Mouse (Mus musculus) embryonic facial prominence, embryonic 14.5 days (tissue): ENCODE measurements around the gene Spns1. TPM values are rescaled to one million over a fixed set of nuclear protein-coding genes. Genes with fewer than 3 reads are reported as not detected.

Experiments used
- ATAC-seq: fragments of 200-750 bp; cut with Nextera tagmentation; 2 replicates; pipeline ENCODE4 v1.8.0; 2017; ENCODE audit warnings: low read depth, moderate number of reproducible peaks, moderate TSS enrichment
- DNase-seq: peaks from one replicate; pipeline ENCODE4 v3.0.0-alpha.2; 2015; ENCODE audit warnings: low spot score
- H3K27ac ChIP-seq: fragments of 300-500 bp; sonication (generic); replicated peaks from 2 replicates; pipeline ENCODE4 v1.5.1; 2014; ENCODE audit warnings: low read depth, mild to moderate bottlenecking, low read length, moderate library complexity
- H3K27me3 ChIP-seq: fragments of 300-500 bp; sonication (generic); replicated peaks from 2 replicates; pipeline ENCODE4 v1.6.1; 2014; ENCODE audit warnings: low read length; ENCODE audit not compliant: control insufficient read depth, insufficient read depth
- H3K36me3 ChIP-seq: fragments of 300-500 bp; sonication (generic); 2 replicates; pipeline ENCODE4 v1.6.1; 2014; ENCODE audit warnings: low read length, mixed read lengths; ENCODE audit not compliant: control insufficient read depth, insufficient read depth
- H3K4me1 ChIP-seq: fragments of 300-500 bp; sonication (generic); 2 replicates; pipeline ENCODE4 v1.6.1; 2014; ENCODE audit warnings: antibody characterized with exemption, low read length; ENCODE audit not compliant: control insufficient read depth, insufficient read depth
- H3K4me2 ChIP-seq: fragments of 300-500 bp; sonication (generic); 2 replicates; pipeline ENCODE4 v1.6.1; 2014; ENCODE audit warnings: low read depth, mild to moderate bottlenecking, low read length, moderate library complexity, mixed read lengths
- H3K4me3 ChIP-seq: fragments of 300-500 bp; sonication (generic); 2 replicates; pipeline ENCODE4 v1.5.1; 2014; ENCODE audit warnings: low read depth, mild to moderate bottlenecking, low read length
- H3K9ac ChIP-seq: fragments of 300-500 bp; sonication (generic); 2 replicates; pipeline ENCODE4 v1.6.1; 2014; ENCODE audit warnings: low read depth, mild to moderate bottlenecking, low read length, moderate library complexity, mixed read lengths
- H3K9me3 ChIP-seq: fragments of 300-500 bp; sonication (generic); 2 replicates; pipeline ENCODE4 v1.6.1; 2016; ENCODE audit warnings: low read length; ENCODE audit not compliant: control insufficient read depth
- WGBS: fragments of 180-500 bp; shearing (Covaris S2); extraction: QIAGEN DNeasy Blood & Tissue Kit; methylation state at CpG from one replicate; pipeline ENCODE4 v1.1.7; 2014; 5-methylcytosine and 5-hydroxymethylcytosine counted together
- polyA plus RNA-seq: library from polyadenylated mRNA; unstranded; fragments of >200 nt; fragmentation: Nextera tagmentation; extraction: Ambion mirVana; gene quantifications from 2 replicates; pipeline ENCODE4 v1.2.1, GENCODE M21; 2014

The Spns1 gene
- polyA plus RNA-seq, 1 experiment from 2014 or later = 40.4 TPM

DNA sequence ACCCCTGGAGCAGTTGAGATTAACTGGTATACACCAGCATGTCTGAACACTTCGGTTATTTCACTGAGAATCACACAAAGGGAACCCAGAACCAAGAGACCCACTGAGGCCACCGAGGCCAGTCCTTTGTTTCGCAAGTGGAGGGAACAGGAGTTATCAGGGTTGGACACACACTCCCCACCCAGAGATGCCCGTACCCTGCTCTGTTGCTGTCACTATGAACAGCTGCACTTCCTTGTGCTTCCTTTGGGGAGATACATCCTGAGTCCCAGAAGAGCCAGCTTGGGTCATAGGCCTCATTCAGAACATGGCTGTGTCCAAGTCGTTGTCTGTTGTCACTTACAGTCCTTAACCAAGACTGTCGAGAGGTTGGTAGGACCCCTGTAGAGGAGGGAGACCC is 14.2 kb downstream of the Spns1 start:
- no peak for DNase-seq
- no peak overlapping the region for H3K4me3 ChIP-seq

DNA sequence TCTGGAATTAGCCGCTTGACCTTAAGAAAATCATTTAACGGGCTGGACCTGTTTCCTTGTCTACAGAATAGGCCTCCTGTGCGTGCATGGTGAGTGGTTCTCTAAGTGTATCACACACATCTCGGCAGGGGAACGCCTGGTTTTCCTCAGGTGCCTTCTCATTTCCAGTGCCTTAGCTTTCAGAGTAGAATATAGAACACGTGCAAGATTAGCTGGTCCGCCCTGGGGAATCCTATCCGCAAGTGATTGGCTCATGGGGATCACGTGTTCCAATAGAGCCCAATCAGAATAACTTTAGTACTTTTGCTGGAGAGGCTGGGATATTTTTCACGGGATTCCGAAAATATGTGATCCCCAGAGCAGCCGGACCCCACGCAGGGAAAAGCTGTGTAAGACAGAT is 18.2 kb downstream of the Spns1 start:
- Histone ChIP-seq H3K4me1 (no peaks in the 10 kb centered on the region), H3K4me2 (no peak overlapping the region; the same call in 1 of the 2 replicates), H3K27me3 (no peaks in the 10 kb centered on the region), H3K9me3 (no peaks in the 10 kb centered on the region), H3K27ac (no peak overlapping the region), H3K36me3 (no peaks in the 10 kb centered on the region), H3K9ac (no peak overlapping the region), H3K4me3 (no peak overlapping the region)
- WGBS = 73% methylated on average over 13 of the region's 13 CpGs
- peak; percentile 26 for DNase-seq
- no peak for ATAC-seq

More for the DNA sequence above, 14.2 kb downstream of the Spns1 start:
- 83% methylated on average over 6 of the region's 6 CpGs for WGBS
- no peak for ATAC-seq
- Histone ChIP-seq H3K27ac (no peak overlapping the region), H3K9me3 (no peaks in the 10 kb centered on the region), H3K4me2 (no peak overlapping the region), H3K9ac (no peak overlapping the region), H3K36me3 (no peaks in the 10 kb centered on the region), H3K27me3 (no peaks in the 10 kb centered on the region), H3K4me1 (no peaks in the 10 kb centered on the region)

- no peak for DNase-seq
- no peak overlapping the region for H3K4me3 ChIP-seq
- H3K9me3 ChIP-seq = no peaks in the 10 kb centered on the region
- WGBS = 92% methylated on average over 9 of the region's 9 CpGs
- no peak overlapping the region for H3K27ac ChIP-seq
- ATAC-seq = no peak
- H3K27me3 ChIP-seq = no peaks in the 10 kb centered on the region
- no peaks in the 10 kb centered on the region for H3K36me3 ChIP-seq
- H3K4me1 ChIP-seq = no peaks in the 10 kb centered on the region
- no peak overlapping the region for H3K4me2 ChIP-seq
- H3K9ac ChIP-seq = no peak overlapping the region
Measured at GRCm38 (mm10) chr7:126358413-126358812, 18.8 kb downstream of the Spns1 start.

DNA sequence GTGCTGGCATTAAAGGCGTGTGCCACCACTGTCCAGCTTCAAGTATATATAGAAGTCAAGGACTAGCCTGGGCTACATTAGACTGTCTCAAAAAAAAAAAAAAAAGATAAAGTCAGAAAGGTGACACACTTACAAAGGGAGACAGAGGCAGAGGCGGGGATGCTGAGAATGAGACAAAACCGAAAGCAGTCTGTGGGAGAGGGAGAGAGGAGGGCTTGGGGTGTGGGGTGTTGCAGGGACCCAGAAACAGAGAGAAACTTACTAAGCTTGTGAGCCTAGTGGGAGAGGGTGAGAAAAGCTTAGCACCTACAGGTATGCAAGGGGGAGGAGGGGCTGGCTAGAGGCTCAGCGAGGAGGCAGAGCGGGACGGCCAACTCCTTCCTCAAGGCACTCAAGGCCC is 19.4 kb downstream of the Spns1 start:
- H3K27me3 ChIP-seq = no peaks in the 10 kb centered on the region
- WGBS = 95% methylated on average over 6 of the region's 6 CpGs
- H3K27ac ChIP-seq = no peak overlapping the region
- H3K4me2 ChIP-seq = no peak overlapping the region
- H3K9ac ChIP-seq = no peak overlapping the region
- no peak for DNase-seq
- no peak overlapping the region for H3K4me3 ChIP-seq
- H3K4me1 ChIP-seq = no peaks in the 10 kb centered on the region
- H3K36me3 ChIP-seq = no peaks in the 10 kb centered on the region
- H3K9me3 ChIP-seq = no peaks in the 10 kb centered on the region
- no peak for ATAC-seq

DNA sequence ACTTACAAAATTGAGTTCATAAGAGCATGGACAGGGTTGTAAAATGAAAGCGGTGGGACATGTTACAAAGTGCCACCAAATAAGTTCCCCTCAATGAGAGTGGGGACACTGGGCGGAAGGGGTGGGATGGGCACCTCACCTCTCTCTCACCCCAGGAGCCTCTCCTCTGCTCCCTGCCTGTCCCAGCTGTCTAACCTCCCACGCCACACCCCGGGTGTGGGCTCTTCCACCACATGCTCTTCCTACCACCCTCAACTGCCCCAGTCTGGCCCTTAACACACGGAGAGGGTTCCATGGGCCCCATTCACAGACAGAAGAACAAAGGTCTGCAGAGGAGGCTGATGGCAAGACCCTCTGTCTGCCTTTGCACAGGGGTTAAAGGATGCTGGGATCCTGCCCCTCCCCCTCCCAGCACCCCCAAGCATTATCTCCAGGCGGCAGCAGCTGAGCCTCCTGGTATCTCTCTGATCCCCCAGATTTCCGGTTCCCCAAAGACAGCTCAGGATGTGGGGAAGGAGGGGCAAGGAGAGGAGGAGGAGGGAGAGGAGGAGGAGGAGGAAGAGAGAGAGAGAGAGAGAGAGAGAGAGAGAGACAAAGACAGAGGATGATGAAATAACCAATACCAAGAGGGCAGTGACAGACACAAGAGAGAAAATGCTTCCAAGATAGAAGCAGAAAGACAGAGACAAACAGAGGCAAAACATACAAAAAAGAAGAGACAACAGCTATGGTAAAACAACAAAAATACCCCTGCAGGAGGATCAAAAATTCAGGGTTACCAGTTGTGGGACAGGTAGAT is 20.3 kb downstream of the Spns1 start:
- ATAC-seq (no peak), DNase-seq (no peak)
- Histone ChIP-seq H3K4me3 (no peak overlapping the region), H3K36me3 (no peaks in the 10 kb centered on the region), H3K27ac (no peak overlapping the region), H3K9ac (no peak overlapping the region), H3K9me3 (no peaks in the 10 kb centered on the region), H3K4me1 (no peaks in the 10 kb centered on the region), H3K4me2 (no peak overlapping the region), H3K27me3 (no peaks in the 10 kb centered on the region)
- WGBS = 44% methylated on average over 7 of the region's 7 CpGs

GRCm38 (mm10) chr7:126355847-126356597 is 21.2 kb downstream of the Spns1 start:
- Histone ChIP-seq H3K4me2 (no peak overlapping the region), H3K36me3 (no peaks in the 10 kb centered on the region), H3K9ac (no peak overlapping the region), H3K4me1 (no peaks in the 10 kb centered on the region), H3K27me3 (no peaks in the 10 kb centered on the region), H3K27ac (no peak overlapping the region), H3K4me3 (no peak overlapping the region), H3K9me3 (no peaks in the 10 kb centered on the region)
- DNase-seq = no peak
- WGBS = 52% methylated on average over 5 of the region's 5 CpGs
- no peak for ATAC-seq

- no peak overlapping the region for H3K27ac ChIP-seq
- H3K9ac ChIP-seq = no peak overlapping the region
- no peak overlapping the region for H3K4me3 ChIP-seq
- H3K36me3 ChIP-seq = no peaks in the 10 kb centered on the region
- ATAC-seq (no peak), DNase-seq (no peak)
- no peaks in the 10 kb centered on the region for H3K4me1 ChIP-seq
- H3K4me2 ChIP-seq = no peak overlapping the region
- H3K27me3 ChIP-seq = no peaks in the 10 kb centered on the region
- H3K9me3 ChIP-seq = no peaks in the 10 kb centered on the region
- 41% methylated on average over 14 of the region's 14 CpGs for WGBS
Measured at GRCm38 (mm10) chr7:126354738-126355614, 22.3 kb downstream of the Spns1 start.

DNA sequence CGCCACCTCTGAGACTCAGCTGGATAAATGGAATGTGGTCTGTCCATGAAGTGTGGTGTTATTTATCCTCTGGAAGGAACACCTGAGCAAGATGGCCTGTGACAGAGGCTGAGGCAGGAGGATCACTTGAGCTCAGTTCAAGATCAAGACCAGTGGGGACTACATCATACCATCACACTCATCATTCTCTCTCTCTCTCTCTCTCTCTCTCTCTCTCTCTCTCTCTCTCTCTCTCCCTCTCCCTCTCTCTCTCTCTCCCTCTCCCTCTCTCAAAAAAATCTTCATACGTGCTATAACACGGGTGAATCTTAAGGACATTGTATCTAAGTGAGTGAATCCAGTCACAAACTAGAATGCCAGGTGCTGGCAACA is 23.3 kb downstream of the Spns1 start:
- Histone ChIP-seq H3K9me3 (no peaks in the 10 kb centered on the region), H3K4me3 (no peak overlapping the region), H3K4me1 (no peaks in the 10 kb centered on the region), H3K27ac (no peak overlapping the region), H3K36me3 (no peaks in the 10 kb centered on the region), H3K27me3 (no peaks in the 10 kb centered on the region), H3K4me2 (no peak overlapping the region), H3K9ac (no peak overlapping the region)
- DNase-seq = no peak
- ATAC-seq = no peak
- WGBS = 69% methylated on average over 3 of the region's 3 CpGs
